24 mouse cellular contexts compared by ENCODE assay signal in the genomic region with DNA sequence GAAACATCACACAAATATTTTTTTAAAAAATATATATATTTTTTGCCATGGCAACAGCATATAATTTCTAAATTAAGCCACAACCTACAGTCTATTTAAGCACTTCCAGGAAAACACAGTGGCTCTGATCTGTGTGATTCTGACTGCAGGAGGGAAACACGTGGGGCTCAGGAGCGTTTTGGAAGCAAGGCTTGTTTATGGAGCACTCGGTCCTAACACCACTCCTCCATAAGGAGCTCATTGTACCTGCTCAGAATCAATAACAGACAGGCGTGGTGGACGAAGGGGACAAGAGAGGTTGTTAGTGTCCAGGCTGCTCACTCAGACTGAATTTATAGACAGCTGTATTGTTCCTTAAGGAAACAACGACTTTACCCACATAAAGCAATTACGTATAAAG.
DNase-seq lines count a peak whose midpoint lies in the region; ATAC-seq and TF ChIP-seq lines count a peak whose summit lies in the region.
"Had no signal": no experiment of that assay in that cellular context is flagged by ENCODE, and none has a peak within 500 bp of the region (broad histone marks: within the 10 kb centered on the region; RNA-seq: fewer than 3 reads in every experiment).

No protein-coding gene starts in this region.

- WGBS in forebrain, postnatal 0 days = 31% methylated on average over 7 of the region's 7 CpGs
- 51% methylated on average over 7 of the region's 7 CpGs for WGBS in forebrain, embryonic 12.5 days
- WGBS in neural tube, embryonic 11.5 days = 26% methylated on average over 7 of the region's 7 CpGs
- 12% methylated on average over 7 of the region's 7 CpGs for WGBS in neural tube, embryonic 12.5 days

- no peak overlapping the region for H3K4me3 ChIP-seq in forebrain, postnatal 0 days (ENCODE audit: low read depth, low read length)
- H3K4me3 ChIP-seq in forebrain, embryonic 12.5 days (replicated peaks) = no peak overlapping the region
- no peak overlapping the region for H3K4me3 ChIP-seq in neural tube, embryonic 11.5 days (ENCODE audit: low read depth, low read length)
- H3K4me3 ChIP-seq in neural tube, embryonic 12.5 days = no peak overlapping the region
- H3K4me3 ChIP-seq: erythroblast, embryonic 14.5 days; heart, embryonic 15.5 days; limb, embryonic 12.5 days; liver, embryonic 15.5 days; midbrain, embryonic 12.5 days; stomach, embryonic 15.5 days had no signal

- no peaks in the 10 kb centered on the region for H3K27me3 ChIP-seq in forebrain, postnatal 0 days (ENCODE audit: insufficient read depth, low read length)
- H3K27me3 ChIP-seq in forebrain, embryonic 12.5 days = no peaks in the 10 kb centered on the region
- H3K27me3 ChIP-seq in neural tube, embryonic 11.5 days (ENCODE audit: control insufficient read depth, insufficient read depth, low read length) = no peaks in the 10 kb centered on the region
- H3K27me3 ChIP-seq in neural tube, embryonic 12.5 days (replicated peaks) = no peaks in the 10 kb centered on the region
- H3K27me3 ChIP-seq: heart, embryonic 15.5 days; limb, embryonic 12.5 days; liver, embryonic 15.5 days; midbrain, embryonic 12.5 days; stomach, embryonic 15.5 days had no signal

- no peak for TF ChIP-seq CTCF in forebrain, postnatal 0 days (IDR thresholded peaks at IDR 0.05; ENCODE audit: low read depth)

- no peak overlapping the region for H3K9ac ChIP-seq in forebrain, postnatal 0 days
- H3K9ac ChIP-seq in forebrain, embryonic 12.5 days = no peak overlapping the region
- no peak overlapping the region for H3K9ac ChIP-seq in neural tube, embryonic 11.5 days (ENCODE audit: low read length)
- H3K9ac ChIP-seq in neural tube, embryonic 12.5 days = no peak overlapping the region
- H3K9ac ChIP-seq: heart, embryonic 15.5 days; limb, embryonic 12.5 days; liver, embryonic 15.5 days; lung, embryonic 14.5 days; midbrain, embryonic 12.5 days; stomach, embryonic 15.5 days had no signal

- ATAC-seq in forebrain, postnatal 0 days = 0 out of 2 replicates have a peak, but pooled peaks have one; percentile 27
- no peak for ATAC-seq in forebrain, embryonic 12.5 days (ENCODE audit: low FRiP score)
- peak; percentile 64 for ATAC-seq in neural tube, embryonic 11.5 days (ENCODE audit: insufficient read depth, low FRiP score, low TSS enrichment)
- peak; percentile 48; the same call in 1 of the 2 replicates for ATAC-seq in neural tube, embryonic 12.5 days (ENCODE audit: low FRiP score, low read depth)
- ATAC-seq: CD4-positive, CD25-positive, alpha-beta regulatory T cell, adult 4 months; hindbrain, embryonic 16.5 days had no signal

- DNase-seq in forebrain, postnatal 0 days = no peak
- no peak for DNase-seq in neural tube, embryonic 11.5 days (ENCODE audit: low spot score)
- no peak for DNase-seq in neural tube, embryonic 10.5 days (ENCODE audit: extremely low spot score, low spot score)
- DNase-seq in cerebellum, adult 9-10 months = no peak
- no peak for DNase-seq in adrenal gland, adult 8-10 months
- DNase-seq: adrenal gland, postnatal 25 days; cerebellum, adult 8-10 months; cerebellum, postnatal 36 days; gastrocnemius, postnatal 14 days; kidney, adult 18-20 months; kidney, postnatal 4 days; lung, embryonic 14.5 days; lung, postnatal 14 days; right cerebral cortex, postnatal 25 days had no signal

- H3K9me3 ChIP-seq in forebrain, postnatal 0 days (ENCODE audit: low read length) = no peaks in the 10 kb centered on the region
- no peaks in the 10 kb centered on the region for H3K9me3 ChIP-seq in forebrain, embryonic 12.5 days
- no peaks in the 10 kb centered on the region for H3K9me3 ChIP-seq in neural tube, embryonic 11.5 days (ENCODE audit: control insufficient read depth, low read length)
- H3K9me3 ChIP-seq in neural tube, embryonic 12.5 days = no peaks in the 10 kb centered on the region
- H3K9me3 ChIP-seq: heart, embryonic 15.5 days; limb, embryonic 12.5 days; liver, embryonic 15.5 days; midbrain, embryonic 12.5 days; stomach, embryonic 15.5 days had no signal

- H3K4me2 ChIP-seq in forebrain, postnatal 0 days (ENCODE audit: low read depth) = no peak overlapping the region
- H3K4me2 ChIP-seq in forebrain, embryonic 12.5 days = no peak overlapping the region
- no peak overlapping the region for H3K4me2 ChIP-seq in neural tube, embryonic 11.5 days (ENCODE audit: low read depth)
- H3K4me2 ChIP-seq in neural tube, embryonic 12.5 days (replicated peaks) = no peak overlapping the region
- H3K4me2 ChIP-seq: heart, embryonic 15.5 days; limb, embryonic 12.5 days; liver, embryonic 15.5 days; lung, embryonic 14.5 days; midbrain, embryonic 12.5 days; stomach, embryonic 15.5 days had no signal

- H3K4me1 ChIP-seq in forebrain, postnatal 0 days (ENCODE audit: insufficient read depth) = no peaks in the 10 kb centered on the region; the same call in 1 of the 2 replicates
- H3K4me1 ChIP-seq in forebrain, embryonic 12.5 days = 0 out of 2 replicates have a peak, but pooled peaks cover 2% of the 10 kb centered on the region
- no peaks in the 10 kb centered on the region for H3K4me1 ChIP-seq in neural tube, embryonic 11.5 days (ENCODE audit: control insufficient read depth, insufficient read depth, low read length)
- peaks cover 4% of the 10 kb centered on the region; the same call in 1 of the 2 replicates for H3K4me1 ChIP-seq in neural tube, embryonic 12.5 days
- H3K4me1 ChIP-seq: liver, embryonic 15.5 days; midbrain, embryonic 12.5 days; stomach, embryonic 15.5 days had no signal

- 0 out of 2 replicates have a peak, but pooled peaks cover 10% of the 10 kb centered on the region for H3K36me3 ChIP-seq in forebrain, postnatal 0 days (ENCODE audit: insufficient read depth)
- peaks cover 20% of the 10 kb centered on the region for H3K36me3 ChIP-seq in forebrain, embryonic 12.5 days (replicated peaks)
- H3K36me3 ChIP-seq in neural tube, embryonic 11.5 days (ENCODE audit: control insufficient read depth, insufficient read depth, low read length) = 0 out of 2 replicates have a peak, but pooled peaks cover 3% of the 10 kb centered on the region
- H3K36me3 ChIP-seq in neural tube, embryonic 12.5 days = peaks cover 16% of the 10 kb centered on the region
- H3K36me3 ChIP-seq: liver, embryonic 15.5 days had no signal

- H3K27ac ChIP-seq in forebrain, postnatal 0 days (ENCODE audit: low read depth, low read length) = no peak overlapping the region
- H3K27ac ChIP-seq in forebrain, embryonic 12.5 days = no peak overlapping the region
- no peak overlapping the region for H3K27ac ChIP-seq in neural tube, embryonic 11.5 days (ENCODE audit: low read depth, low read length)
- no peak overlapping the region for H3K27ac ChIP-seq in neural tube, embryonic 12.5 days
- H3K27ac ChIP-seq: heart, embryonic 15.5 days; limb, embryonic 12.5 days; liver, embryonic 15.5 days; midbrain, embryonic 12.5 days; stomach, embryonic 15.5 days had no signal
